Mouse (Mus musculus): ENCODE measurements around the gene Fam221b.

Fam221b gene

GRCm38 (mm10) chr4:43620146-43620778 is 48.7 kb downstream of the Fam221b start:
- TF ChIP-seq POU5F1 (IDR thresholded peaks at IDR 0.05; ENCODE audit: borderline replicate concordance, low read length) (no peak), CTCF (conservative IDR thresholded peaks at IDR 0.05; ENCODE audit: low read length) (no peak), NANOG (IDR thresholded peaks at IDR 0.05; ENCODE audit: borderline replicate concordance, low read length) (no peak)
- Histone ChIP-seq H3K27me3 (ENCODE audit: insufficient read depth, low read length) (peaks cover 15% of the 10 kb centered on the region), H3K36me3 (ENCODE audit: insufficient read depth, low read length) (no peaks in the 10 kb centered on the region), H3K9me3 (ENCODE audit: low read length) (peaks cover 15% of the 10 kb centered on the region), H3K4me3 (replicated peaks; ENCODE audit: low read length) (no peak overlapping the region), H3K4me1 (replicated peaks; ENCODE audit: low read depth, low read length) (no peaks in the 10 kb centered on the region)

- Histone ChIP-seq H3K36me3 (ENCODE audit: insufficient read depth, low read length) (no peaks in the 10 kb centered on the region), H3K9me3 (ENCODE audit: low read length) (peaks cover 5% of the 10 kb centered on the region; the same call in 1 of the 2 replicates), H3K27me3 (ENCODE audit: insufficient read depth, low read length) (0 out of 2 replicates have a peak, but pooled peaks cover 4% of the 10 kb centered on the region), H3K4me1 (replicated peaks; ENCODE audit: low read depth, low read length) (no peaks in the 10 kb centered on the region), H3K4me3 (replicated peaks; ENCODE audit: low read length) (no peak overlapping the region)
- TF ChIP-seq NANOG (IDR thresholded peaks at IDR 0.05; ENCODE audit: borderline replicate concordance, low read length) (no peak), POU5F1 (IDR thresholded peaks at IDR 0.05; ENCODE audit: borderline replicate concordance, low read length) (no peak), CTCF (conservative IDR thresholded peaks at IDR 0.05; ENCODE audit: low read length) (no peak)
These were observed 55.8 kb downstream of the Fam221b start for GRCm38 (mm10) chr4:43613060-43613730.

GRCm38 (mm10) chr4:43612534-43612933 is 56.4 kb downstream of the Fam221b start:
- Histone ChIP-seq H3K27me3 (ENCODE audit: insufficient read depth, low read length) (0 out of 2 replicates have a peak, but pooled peaks cover 4% of the 10 kb centered on the region), H3K9me3 (ENCODE audit: low read length) (peaks cover 5% of the 10 kb centered on the region; the same call in 1 of the 2 replicates), H3K36me3 (ENCODE audit: insufficient read depth, low read length) (no peaks in the 10 kb centered on the region), H3K4me1 (replicated peaks; ENCODE audit: low read depth, low read length) (no peaks in the 10 kb centered on the region), H3K4me3 (replicated peaks; ENCODE audit: low read length) (no peak overlapping the region)
- TF ChIP-seq CTCF (conservative IDR thresholded peaks at IDR 0.05; ENCODE audit: low read length) (no peak), POU5F1 (IDR thresholded peaks at IDR 0.05; ENCODE audit: borderline replicate concordance, low read length) (no peak), NANOG (IDR thresholded peaks at IDR 0.05; ENCODE audit: borderline replicate concordance, low read length) (no peak)
